Mouse (Mus musculus) testis, postnatal 14 days (tissue): ENCODE results near the gene Ranbp1.
"Not testable (repeated sequence)": the region's sequence is repeated elsewhere in the genome, so short reads cannot be mapped to it uniquely, and the experiment has no call there.

Experiments used
- DNase-seq: peaks from one replicate; pipeline ENCODE4 v3.0.0; 2021; ENCODE audit warnings: low spot score

Gene Ranbp1

DNA sequence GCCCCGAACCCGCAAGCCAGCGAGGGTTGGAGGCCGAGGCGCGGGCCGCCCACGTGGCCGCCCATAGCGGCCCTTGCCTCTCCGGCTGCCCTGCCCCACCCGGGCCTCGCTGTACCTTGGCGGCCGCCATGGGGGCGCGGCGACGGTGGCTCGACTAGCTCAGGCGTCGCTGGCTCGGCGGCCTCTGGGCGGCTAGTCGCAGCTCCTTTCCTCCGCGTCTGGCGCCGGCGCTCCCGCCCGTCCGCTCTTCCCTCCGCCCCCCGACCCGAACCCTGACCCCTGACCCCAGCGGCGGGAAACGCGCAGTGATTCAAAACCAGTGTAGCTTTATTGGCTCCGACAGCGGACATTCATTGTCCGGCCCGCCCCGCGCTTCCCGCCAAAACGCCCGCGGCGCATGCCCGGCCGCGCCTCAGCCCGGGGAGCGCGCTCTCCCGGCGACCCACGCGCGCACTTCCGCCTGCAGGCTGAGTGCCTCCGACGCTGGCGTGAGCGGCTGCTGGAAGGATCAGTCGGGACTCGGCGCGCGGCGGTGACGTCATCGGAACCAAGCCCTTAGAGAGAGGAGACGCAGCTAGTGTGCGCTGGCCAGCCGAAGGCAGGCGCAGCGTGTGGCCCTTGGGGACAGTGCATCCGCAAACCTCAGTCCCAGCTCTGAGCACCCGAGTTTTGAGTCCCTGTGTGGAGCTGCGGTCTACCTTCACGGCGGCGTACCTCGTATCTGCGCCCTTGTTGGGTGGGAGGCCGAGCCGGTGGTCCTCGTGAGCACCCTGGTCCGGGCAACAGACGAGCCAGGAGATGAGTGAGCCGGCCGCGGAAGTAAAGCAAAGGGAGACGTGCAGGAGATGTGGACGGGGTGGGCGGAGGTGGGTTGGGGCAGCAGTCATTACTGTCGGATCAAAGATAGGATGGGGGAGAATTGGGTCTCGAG lies at the start of gene Ranbp1, which contains the start of gene Trmt2a:
Gene Ranbp1, minus strand, starts transcription at position 300 of the 931 bp plus-strand sequence.
Gene Trmt2a, plus strand, starts transcription at position 247 of the 931 bp plus-strand sequence.
- DNase-seq, result peak; percentile 99

DNA sequence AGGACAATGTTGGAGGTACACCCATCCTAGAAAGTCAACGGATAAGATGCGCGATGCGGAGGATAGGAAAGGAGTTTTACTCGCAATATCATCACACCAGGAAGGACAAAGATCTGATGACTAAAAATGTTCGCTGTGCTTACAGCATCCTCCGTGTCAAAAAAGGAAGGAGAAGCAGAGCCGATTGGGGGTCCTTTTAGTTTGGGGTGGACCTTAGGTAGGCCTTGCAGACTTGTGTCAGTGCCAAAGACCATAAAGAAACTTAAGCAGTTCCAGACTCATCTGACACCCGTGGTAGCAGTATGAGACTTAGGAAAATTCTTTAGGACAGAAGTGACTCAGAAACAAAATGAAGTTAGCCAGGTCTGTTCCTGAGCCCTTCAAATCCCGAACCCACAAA lies 41.1 kb upstream of the Ranbp1 start:
- DNase-seq, result not testable (repeated sequence)

DNA sequence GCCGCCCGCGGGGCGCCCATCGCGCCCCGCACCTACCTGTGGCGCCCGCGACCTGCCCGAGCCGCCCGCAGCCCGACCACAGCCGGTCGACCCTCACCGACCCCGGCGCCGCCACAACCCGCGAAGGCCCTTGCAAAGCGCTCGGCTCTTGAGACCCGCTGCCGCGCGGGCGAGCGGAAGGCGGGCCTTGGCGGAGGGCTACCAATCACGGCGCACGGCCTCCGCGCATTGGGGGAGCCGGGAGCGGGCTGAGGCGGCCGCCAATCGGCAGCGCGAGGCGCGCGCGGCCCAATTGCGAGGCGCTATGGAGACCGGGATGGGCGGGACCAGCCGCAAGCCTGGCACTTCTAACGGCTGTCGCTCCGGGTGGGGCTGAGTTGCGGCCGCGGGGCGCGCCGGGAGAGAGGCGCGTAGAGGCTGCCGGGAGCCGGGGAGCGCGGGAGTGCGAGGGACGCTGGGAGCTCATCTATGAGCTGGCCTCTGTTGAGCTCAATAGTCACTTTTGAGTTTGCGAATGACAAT lies 40.6 kb upstream of the Ranbp1 start, which contains the start of gene Dgcr8:
Gene Dgcr8, minus strand, starts transcription at position 180 of the 522 bp plus-strand sequence.
- DNase-seq, result peak; percentile 99

DNA sequence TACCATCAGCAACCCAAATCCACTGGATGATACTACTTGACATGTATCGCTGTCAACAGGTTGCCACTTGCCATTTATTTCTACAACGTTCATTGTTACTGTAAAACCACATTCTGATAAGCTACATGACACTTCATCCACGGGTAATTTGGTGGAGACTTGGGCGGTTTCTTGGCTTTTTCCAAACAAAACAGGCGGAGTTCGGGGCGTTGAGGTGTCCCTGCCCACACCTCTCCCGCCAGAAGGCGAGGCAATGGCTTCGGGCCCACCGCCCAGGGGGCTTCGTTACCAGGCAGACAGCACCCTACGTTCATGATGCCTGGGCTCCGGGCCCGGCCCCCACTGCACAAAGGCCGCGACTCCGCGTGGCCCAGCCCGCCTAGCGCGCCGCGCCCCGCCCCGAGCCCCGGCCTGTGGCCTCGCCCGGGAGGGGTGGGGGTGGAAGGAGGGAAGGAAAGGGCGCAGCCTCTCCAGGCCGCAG lies 40.1 kb upstream of the Ranbp1 start:
- DNase-seq, result no peak

DNA sequence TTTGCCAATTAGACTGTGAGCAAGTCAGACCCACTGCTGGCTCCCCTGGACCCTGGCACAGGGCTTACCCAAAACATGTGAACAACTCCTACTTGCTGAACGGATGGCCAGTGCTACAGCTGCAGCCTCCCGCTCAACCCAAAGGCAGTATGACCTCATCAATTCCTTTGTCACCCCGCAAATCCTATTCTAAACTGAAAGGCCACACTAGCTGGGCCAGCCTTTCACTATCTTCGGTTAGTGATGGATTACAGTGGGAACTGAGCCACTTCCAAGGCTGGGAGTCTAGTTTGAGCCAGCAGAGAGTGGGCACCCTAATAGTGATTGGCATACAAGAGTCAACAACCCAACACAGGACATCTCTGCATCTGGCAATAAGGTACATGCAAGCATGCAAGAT lies 39.6 kb upstream of the Ranbp1 start:
- no peak for DNase-seq

DNA sequence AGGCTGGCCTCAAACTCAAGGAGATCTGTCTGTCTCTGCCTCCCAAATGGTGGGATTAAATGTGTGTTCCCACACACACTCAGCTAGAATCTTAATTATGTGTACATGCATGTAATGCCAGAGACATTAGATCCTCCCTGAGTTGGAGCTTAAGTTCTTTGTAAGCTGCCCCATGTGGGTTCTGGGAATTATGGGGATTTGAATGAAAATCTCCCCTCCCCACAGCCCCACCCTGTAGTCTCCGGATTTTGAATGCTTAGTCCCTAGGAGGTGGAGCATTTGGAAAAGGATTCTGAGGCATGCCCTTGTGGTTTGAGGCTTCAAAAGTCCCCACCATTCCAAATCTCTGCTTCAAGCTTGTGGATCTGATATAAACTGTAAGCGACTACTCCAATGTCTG lies 26.6 kb upstream of the Ranbp1 start:
- no peak for DNase-seq

DNA sequence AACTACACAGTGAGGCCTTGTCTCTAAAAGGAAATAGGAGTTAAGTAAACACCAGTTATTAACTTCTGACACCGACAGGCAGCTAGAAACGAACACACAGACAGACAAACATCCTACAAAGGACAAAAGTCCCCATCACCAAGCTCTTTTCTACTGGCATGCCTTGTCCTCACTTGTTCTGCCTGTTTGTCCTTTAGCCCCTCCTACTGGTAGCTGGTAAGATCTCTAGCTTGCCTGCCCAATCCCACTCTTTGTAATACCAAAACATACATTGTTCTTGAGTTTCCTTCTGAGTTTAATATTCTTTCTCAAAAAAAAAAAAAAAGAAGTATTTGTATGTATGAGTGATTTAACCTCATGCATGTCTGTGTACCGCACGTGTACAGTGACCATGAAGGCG lies 19.6 kb upstream of the Ranbp1 start:
- no peak for DNase-seq

DNA sequence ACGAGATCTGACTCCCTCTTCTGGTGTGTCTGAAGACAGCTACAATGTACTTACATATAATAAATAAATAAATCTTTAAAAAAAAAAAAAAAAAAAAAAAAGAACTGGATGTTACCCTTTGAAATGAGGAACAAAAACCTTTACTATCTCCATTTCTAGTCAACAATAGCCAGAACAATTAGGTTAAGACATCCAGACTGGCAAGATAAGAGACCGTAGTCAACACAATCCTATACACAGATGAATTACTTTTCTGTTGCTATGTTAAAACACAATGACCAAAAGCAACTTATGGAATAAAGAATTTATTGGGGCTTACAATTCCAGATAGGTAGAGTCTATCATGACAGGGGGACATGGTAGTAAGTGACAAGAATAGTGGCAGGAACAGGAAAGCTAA lies 16.5 kb upstream of the Ranbp1 start:
- DNase-seq, result no peak

DNA sequence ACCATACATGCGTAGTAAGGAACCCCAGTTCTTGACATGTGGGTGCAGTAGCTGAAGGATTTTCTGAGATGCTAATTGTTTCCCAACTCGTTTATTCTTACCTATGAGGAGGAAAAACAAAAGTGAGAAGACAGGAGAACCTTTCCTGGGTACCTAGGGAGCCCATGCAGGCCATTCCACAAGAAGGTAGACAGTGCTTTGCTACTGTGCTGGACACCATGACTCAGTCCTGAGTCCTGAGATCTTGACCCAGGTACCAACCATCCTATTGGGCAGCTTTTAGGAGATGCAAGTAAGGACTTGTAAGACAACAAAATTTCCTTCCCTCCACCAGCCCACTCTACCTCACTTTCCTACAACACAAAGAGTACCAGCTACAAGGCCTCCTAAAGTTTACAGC lies 9.7 kb upstream of the Ranbp1 start, which contains the start of gene Gm49776:
Gene Gm49776, minus strand, starts transcription at position 101 of the 400 bp plus-strand sequence.
- DNase-seq, result no peak

DNA sequence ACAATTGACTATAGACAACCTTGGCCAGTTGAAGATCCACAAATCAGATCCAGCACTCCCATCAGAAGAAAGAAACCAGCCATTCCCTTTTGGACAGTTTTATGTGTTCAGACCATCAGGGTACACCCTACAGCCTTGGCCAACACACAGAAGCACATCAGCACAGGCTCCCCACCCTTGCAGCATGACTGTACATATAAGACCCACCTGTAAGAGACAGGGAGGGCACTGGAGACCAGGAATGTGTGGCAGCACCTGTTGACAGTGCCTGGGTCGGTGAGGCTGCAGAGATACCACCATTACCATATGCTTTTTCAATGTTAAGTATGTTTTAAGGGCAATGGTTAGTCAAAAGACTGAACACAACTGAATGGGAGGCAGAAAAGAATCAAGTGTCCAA lies 5.3 kb upstream of the Ranbp1 start:
- DNase-seq, result no peak

DNA sequence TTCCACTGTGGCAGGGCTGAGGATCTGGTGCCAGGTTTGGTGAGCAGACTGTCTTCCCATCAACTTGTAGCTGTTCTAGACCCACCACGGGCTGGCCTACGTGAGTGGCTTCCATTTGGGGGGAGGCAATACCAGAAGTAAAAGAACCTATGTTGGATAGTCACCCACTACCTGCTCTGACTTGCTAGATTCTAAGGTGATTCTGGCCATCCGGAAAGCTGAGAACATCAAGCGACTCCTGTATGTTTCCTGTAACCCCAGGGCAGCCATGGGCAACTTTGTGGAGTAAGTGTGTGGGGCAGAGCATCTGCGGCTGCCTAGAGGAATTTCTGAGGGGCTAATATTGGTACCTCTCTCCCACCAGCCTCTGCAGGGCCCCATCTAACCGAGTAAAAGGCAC lies 4.2 kb upstream of the Ranbp1 start:
- no peak for DNase-seq

DNA sequence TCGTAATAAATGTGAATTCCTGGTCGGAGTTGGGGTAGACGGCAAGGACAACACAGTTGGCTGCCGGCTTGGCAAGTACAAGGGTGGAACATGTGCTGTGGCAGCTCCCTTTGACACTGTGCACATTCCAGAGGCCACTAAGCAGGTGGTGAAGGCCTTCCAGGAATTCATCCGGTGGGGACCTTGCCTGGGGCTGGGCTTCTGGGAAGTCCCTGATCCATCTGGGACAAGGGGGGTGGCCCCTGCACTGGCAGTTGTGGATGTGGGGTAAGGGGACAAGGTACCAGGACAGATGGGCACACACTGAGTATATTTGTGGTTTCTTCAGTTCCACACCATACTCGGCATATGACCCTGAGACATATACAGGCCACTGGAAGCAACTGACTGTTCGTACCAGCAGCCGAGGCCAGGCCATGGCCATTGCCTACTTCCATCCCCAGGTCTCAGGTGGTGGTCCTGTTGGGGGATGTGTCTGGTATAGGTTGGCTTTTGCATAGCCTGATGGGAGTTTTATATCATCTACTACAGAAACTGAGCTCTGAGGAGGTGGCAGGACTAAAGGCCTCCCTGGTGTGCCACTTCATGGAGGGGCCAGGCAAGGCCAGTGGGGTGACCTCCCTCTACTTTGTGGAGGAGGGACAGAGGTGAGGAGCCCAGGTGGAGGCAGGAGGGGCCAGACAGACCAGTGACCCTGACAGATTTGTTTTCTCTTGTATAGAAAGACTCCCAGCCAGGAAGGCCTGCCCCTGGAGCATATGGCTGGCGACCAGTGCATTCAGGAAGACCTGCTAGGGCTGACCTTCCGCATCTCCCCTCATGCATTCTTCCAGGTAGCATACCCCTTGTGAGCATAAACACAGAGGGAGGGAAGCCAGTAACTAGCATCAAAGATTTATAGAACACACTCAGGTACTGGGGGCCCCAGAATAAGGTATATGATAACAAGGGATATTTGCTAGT lies 2.6 kb upstream of the Ranbp1 start:
- no peak for DNase-seq

DNA sequence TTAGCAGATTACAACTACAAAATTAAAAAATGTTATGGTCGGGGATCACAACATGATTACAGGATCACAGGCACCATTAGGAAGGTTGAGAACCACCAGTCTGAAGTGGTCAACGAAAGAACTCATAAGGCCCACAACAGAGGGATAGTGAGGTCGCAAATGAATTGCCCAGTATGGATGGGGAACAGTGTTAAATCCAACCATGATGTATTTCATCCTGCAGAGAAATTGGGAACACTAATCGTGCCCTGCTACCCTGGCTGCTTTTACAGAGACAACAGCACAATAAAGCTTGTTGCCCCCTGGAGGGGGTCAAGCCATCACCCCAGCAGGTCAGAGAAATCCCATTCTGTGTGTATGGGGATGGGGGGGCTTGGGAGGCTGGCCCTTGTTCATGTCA lies 1.7 kb upstream of the Ranbp1 start:
- no peak for DNase-seq

DNA sequence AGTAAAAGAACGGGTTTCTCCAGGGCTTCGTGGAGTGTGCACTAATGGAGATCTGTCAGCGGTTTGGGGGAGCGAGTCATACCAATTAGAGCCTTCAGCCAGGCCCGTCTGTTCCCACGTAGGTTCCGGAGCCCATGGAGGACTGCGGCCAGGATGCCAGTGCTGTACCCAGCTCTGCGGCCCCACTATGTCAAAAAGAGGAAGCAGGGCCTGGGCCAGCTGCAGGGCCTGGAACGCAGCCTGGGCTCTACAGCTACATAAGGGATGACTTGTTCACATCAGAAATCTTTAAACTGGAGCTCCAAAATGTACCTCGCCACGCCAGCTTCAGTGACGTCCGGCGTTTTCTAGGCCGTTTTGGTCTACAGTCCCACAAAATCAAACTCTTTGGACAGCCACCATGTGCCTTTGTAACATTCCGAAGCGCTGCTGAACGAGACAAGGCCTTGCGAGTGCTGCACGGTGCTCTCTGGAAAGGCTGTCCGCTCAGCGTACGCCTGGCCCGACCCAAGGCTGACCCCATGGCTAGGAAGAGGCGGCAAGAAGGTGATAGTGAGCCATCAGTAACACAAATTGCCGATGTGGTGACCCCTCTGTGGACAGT lies 934 bp upstream of the Ranbp1 start:
- peak; percentile 57 for DNase-seq

DNA sequence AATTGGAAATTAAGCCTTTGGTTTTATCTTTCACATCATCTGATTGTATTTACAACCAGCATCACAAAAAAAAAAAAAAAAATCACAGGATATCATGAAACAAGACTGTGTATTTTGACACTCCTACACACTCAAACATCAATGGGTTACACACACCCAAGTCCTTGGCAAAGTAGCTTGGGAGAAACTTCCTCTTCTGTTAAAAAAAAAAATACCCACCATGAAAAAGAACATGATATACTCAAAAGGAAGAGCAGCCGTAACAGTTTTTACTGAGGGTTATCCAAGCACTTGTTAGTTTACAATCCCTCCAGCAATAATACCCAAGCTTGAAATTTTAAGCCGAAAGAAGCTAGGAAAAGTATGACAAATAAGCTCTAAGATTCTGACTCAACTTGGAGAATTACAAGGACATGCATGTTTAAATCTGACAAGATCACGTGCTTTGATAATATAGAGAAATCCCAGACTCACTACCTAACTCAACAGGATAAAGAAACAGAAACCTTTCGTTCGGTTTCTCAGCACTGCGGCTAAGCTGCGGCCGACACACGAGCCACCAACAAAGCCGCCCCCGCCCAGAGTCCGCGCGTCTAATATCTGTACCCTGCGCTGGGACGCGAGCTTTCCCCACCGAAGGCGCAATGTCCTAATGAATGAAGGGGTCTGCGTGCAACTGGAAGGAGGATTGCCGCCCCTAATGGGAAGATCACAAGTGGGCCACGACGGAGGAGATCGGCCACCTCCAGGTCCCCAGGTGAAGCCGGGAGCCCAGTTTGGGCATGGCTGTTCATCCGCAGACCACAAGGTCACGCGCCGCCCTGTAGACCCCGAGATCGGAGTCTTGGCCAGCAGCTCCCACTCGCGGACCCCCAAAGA lies 772 bp downstream of the Ranbp1 start:
- DNase-seq, result no peak

DNA sequence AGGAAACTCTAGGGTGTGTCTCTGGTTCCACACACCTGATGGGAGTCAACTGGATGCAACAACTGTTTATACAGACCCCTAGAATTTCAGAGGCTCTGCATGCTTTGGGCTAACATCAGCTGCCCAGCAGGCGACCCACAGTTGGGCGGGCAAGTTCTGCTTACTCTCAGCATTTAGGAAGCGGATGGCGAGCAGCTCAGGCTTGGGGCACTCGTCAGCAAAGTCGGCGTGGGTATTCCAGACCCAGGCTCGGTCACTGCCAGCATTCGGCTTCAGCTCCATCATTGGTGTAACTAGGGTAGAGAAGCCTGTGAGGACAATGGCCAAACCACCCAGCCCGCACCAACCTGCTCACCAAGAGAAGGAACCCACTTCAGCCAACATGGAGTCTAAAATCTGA lies 7.0 kb downstream of the Ranbp1 start:
- no peak for DNase-seq

DNA sequence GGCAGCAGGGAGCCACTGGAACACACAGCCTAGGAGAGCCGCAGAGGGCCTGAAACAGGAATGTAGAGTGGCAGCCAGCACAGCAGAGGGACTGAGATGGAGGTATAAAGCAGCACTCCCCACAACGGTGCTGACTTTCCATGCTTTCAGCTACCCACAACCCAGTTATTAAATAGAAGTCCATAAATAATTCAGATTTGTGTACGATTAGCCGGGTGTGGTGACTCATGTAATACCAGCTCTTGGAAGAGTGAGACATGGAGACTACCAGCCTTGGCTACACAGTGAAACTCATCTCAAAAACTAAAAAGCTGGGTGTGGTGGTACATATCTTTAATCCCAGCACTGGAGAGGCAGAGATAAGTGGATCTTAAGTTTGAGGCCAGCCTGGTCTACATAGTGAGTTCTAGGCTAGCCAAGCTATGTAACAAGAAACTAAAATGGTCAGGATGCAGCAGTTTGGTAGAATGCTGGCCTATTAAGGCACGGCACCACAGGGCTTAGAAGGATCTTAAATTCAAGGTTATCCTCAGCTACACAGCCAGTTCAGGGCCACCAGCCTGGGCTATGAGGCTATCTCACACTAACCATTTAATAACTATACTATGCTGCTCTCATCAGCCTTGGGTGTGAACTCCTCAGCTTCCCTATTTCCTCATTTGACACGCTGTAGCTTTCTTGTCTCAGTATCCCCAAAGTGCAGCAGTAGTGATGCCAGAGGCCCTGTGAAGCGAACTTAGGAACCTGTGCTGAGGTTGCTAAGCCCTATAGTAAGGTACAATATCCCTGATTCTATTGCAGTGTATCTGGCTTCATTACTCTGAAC lies 11.6 kb downstream of the Ranbp1 start:
- no peak for DNase-seq

DNA sequence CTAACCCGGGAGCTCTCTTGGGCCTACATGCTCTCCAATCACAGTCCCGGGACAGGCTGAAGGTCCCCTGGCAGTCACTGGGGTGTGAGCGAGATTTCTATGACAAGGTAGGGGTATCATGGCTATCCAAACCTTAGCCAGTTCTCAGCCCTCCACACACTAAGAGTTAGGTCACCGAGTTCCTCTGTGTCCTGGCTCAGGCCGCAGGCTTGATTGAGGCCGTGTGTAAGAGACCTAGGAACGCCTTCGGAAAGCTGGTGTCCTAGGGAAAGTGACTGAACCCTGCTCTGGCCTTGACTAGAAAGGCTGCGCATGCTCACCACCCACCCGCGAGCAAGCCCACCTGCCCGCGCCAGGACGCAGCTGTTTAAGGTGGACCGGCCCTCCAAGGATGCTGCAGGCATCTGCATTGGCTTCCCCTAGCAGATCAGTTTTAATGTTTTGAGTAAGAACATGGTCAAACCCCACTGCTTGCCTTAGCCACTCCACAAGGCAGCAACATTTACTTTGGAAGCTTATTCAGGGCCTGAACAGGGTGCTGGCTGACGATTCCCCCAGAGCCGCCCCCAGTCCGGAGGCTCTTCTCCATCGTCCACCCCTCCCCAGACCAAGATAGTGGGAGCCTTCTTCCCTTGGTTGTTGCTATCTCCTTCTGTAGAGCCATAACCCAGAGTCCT lies 13.0 kb downstream of the Ranbp1 start:
- DNase-seq, result peak; percentile 80
